Mouse (Mus musculus) neural tube, postnatal 0 days (tissue): ENCODE results near the gene Tspan18. TPM values are rescaled to one million over a fixed set of nuclear protein-coding genes. Genes with fewer than 3 reads are reported as not detected.

Source experiments
- polyA plus RNA-seq: library from polyadenylated mRNA; unstranded; fragments of >200 nt; fragmentation: Nextera tagmentation; extraction: Ambion mirVana; gene quantifications from 2 replicates; pipeline ENCODE4 v1.2.1, GENCODE M21; 2015

Tspan18 gene
- 18.8 and 22.1 TPM in 2 replicates for polyA plus RNA-seq

GRCm38 (mm10) chr2:93333817-93334731 is at the start of gene Tspan18:
Gene Tspan18 (minus strand): TSS chr2:93334505.

GRCm38 (mm10) chr2:93187323-93187996 is 146.8 kb downstream of the Tspan18 start, which contains the start of gene Trp53i11:
Gene Trp53i11 (plus strand): TSS chr2:93187548.

Other genes with a start within 250 kb of the Tspan18 start
- 23.4 and 30.5 TPM in 2 replicates for gene Trp53i11, start 147.0 kb downstream of the Tspan18 start, polyA plus RNA-seq
- gene Cd82, start 128.6 kb upstream of the Tspan18 start, polyA plus RNA-seq: 17.7 and 19.2 TPM in 2 replicates
- not detected in 2 replicates for gene Gm10803, start 226.1 kb upstream of the Tspan18 start, polyA plus RNA-seq